Mouse (Mus musculus) skeletal muscle tissue, postnatal 0 days (tissue): Measurements from ENCODE around the gene Stap1. TPM values are rescaled to one million over a fixed set of nuclear protein-coding genes. Genes with fewer than 3 reads are reported as not detected.

Experiments used
- polyA plus RNA-seq: library from polyadenylated mRNA; unstranded; fragments of >200 nt; fragmentation: Nextera tagmentation; extraction: Ambion mirVana; gene quantifications from 2 replicates; pipeline ENCODE4 v1.2.1, GENCODE M21; 2015

Gene Stap1
- polyA plus RNA-seq = 0.40 and 0.50 TPM in 2 replicates

GRCm38 (mm10) chr5:86071538-86071937 is at the start of gene Stap1:
TSS of gene Stap1 (plus strand) at chr5:86071746.

DNA sequence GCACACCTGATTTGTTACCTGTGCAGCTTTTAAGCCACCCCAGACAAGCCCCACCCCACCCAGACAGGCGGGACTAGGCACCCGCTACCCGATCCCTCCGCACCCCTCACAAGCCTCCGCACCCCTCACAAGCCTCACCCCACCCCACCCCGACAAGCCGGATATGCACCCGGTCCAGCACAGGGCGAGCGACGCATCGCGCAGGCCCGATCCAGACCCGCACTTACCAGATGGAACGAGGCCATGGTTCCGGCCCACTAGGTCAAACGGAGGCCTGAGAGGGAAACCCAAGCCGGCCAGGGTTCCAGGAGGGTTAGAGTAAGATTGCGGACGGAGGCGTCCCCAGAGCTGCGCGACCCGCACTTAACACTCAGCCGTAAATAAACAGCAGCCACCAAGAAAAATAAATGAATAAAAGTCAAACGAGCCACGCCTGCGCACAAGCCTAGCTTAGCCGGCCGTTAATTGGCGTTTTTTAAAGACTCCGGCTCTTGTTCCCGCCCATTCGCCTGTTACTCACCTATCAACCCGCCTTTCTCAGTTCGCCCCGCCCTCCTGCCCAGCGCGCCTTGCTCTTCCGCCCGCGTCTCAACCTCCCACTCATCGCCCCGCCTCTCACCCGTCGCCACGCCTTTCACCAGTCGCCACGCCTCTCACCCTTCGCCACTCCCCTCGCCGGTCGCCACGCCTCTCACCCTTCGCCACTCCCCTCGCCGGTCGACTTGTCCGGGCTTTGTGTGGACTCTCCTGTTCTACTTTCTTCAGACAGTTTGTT is 6.3 kb upstream of the Stap1 start, which contains the start of gene Cenpc1:
Cenpc1 (minus strand) TSS at position 483 of the 775 bp plus-strand sequence.

Other genes starting within 250 kb of the Stap1 start
- gene Cenpc1, start 6.2 kb upstream of the Stap1 start, polyA plus RNA-seq = 9.5 and 9.8 TPM in 2 replicates
- 2.8 and 3.8 TPM in 2 replicates for gene Uba6, start 101.1 kb downstream of the Stap1 start, polyA plus RNA-seq
- gene Gnrhr, start 126.2 kb downstream of the Stap1 start, polyA plus RNA-seq = not detected in 2 replicates
- not detected in 2 replicates for gene Tmprss11c, start 217.6 kb downstream of the Stap1 start, polyA plus RNA-seq